Mouse (Mus musculus): Measurements from ENCODE around the gene Serpina3a.

GRCm38 (mm10) chr12:104153041-104153645 lies 40.6 kb downstream of the Serpina3a start:
- TF ChIP-seq CTCF (IDR thresholded peaks at IDR 0.05; ENCODE audit: extremely low read depth, insufficient read length, insufficient replicate concordance, low read depth, low read length) (no peak), POLR2A (IDR thresholded peaks at IDR 0.05; ENCODE audit: low read depth, low read length) (no peak)

Data from small intestine, adult 2 months (tissue).